Mouse (Mus musculus) spleen, adult 2 months (tissue): ENCODE results near the gene Car6.

Experiments used
- CTCF ChIP-seq: fragments of 200-500 bp; IDR thresholded peaks from 2 replicates; pipeline ENCODE4 v1.5.1; 2011; ENCODE audit warnings: mild to moderate bottlenecking, inconsistent platforms; ENCODE audit not compliant: insufficient read depth, insufficient read length, insufficient replicate concordance; ENCODE audit errors: extremely low read depth
- POLR2A ChIP-seq: fragments of 200-500 bp; IDR thresholded peaks from 2 replicates; pipeline ENCODE4 v1.6.1; 2011; ENCODE audit warnings: low read depth, low read length, inconsistent platforms

- TF ChIP-seq POLR2A (no peak), CTCF (no peak)
Observed at GRCm38 (mm10) chr4:150235585-150235984, 34.5 kb upstream of the Car6 start.
